Mouse (Mus musculus) liver, embryonic 14.5 days (tissue): ENCODE results near the gene Kmt2a.

Experiments used
- CTCF ChIP-seq: IDR thresholded peaks from 2 replicates; pipeline ENCODE4 v1.5.1; 2016; ENCODE audit warnings: antibody characterized with exemption, low read depth, control low read depth
- EP300 ChIP-seq: IDR thresholded peaks from 2 replicates; pipeline ENCODE4 v1.6.1; 2016; ENCODE audit warnings: antibody characterized with exemption, low read depth

GRCm38 (mm10) chr9:44899716-44900115 is 18.6 kb upstream of the Kmt2a start:
- no peak for TF ChIP-seq EP300
- no peak for TF ChIP-seq CTCF
